Mouse (Mus musculus) cortical plate, adult 2 months (tissue): ENCODE data around the gene Alox12b. TPM values are rescaled to one million over a fixed set of nuclear protein-coding genes. Genes with fewer than 3 reads are reported as not detected.

Source experiments
- H3K27ac ChIP-seq: fragments of 200-500 bp; 2 replicates; pipeline ENCODE4 v1.5.1; 2012; ENCODE audit warnings: low read length, control low read depth, inconsistent platforms; ENCODE audit not compliant: insufficient read depth
- H3K4me1 ChIP-seq: fragments of 200-500 bp; 2 replicates; pipeline ENCODE4 v1.6.1; 2011; ENCODE audit warnings: low read length; ENCODE audit not compliant: control insufficient read depth, insufficient read depth
- H3K4me3 ChIP-seq: fragments of 200-500 bp; 2 replicates; pipeline ENCODE4 v1.5.1; 2011; ENCODE audit warnings: mild to moderate bottlenecking, low read length, control low read depth; ENCODE audit not compliant: insufficient read depth
- CTCF ChIP-seq: fragments of 200-500 bp; IDR thresholded peaks from 2 replicates; pipeline ENCODE4 v1.5.1; 2011; ENCODE audit warnings: mild to moderate bottlenecking, control low read depth, low read length; ENCODE audit not compliant: insufficient read depth; ENCODE audit errors: extremely low read depth
- POLR2A ChIP-seq: fragments of 200-500 bp; IDR thresholded peaks from 2 replicates; pipeline ENCODE4 v1.6.1; 2011; ENCODE audit warnings: mild to moderate bottlenecking, low read length, control low read depth; ENCODE audit not compliant: insufficient read depth; ENCODE audit errors: extremely low read depth
- polyA plus RNA-seq: library from polyadenylated mRNA; depleted of rRNA; stranded (reverse); fragments of >200 nt; gene quantifications from 2 replicates; pipeline ENCODE4 v1.2.3, GENCODE M21; 2012

The Alox12b gene
- polyA plus RNA-seq, 1 experiment: 4.4 TPM

DNA sequence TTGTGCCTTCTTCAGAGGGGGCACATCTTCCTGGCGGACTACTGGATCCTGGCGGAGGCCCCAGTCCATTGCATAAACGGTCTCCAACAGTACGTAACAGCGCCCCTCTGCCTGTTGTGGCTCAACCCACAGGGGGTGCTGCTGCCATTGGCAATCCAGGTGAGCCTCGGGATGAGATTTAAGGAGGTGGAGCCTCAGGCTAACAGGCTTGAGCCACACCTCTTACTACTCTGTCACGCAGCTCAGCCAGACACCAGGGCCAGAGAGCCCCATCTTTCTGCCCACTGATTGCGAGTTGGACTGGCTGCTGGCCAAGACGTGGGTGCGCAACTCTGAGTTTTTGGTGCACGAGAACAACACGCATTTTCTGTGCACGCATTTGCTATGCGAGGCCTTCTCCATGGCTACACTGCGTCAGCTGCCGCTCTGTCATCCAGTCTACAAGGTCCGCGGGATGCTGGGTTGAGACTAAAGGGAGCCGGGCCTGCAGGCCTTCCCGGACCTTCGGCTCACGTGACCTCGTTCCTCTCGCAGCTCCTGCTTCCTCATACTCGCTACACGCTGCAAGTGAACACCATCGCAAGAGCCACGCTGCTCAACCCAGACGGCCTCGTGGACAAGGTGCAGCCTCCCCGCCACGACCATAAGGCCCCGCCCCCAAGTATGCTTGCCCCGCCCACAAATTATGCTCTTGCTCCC, 22.7 kb upstream of the Alox12b start:
- H3K4me3 ChIP-seq: peak overlapping the region; percentile 30
- H3K4me1 ChIP-seq: no peaks in the 10 kb centered on the region
- H3K27ac ChIP-seq: no peak overlapping the region
- peak; percentile 37; the same call in 1 of the 2 replicates for TF ChIP-seq CTCF
- TF ChIP-seq POLR2A: peak; percentile 37; the same call in 1 of the 2 replicates

GRCm38 (mm10) chr11:69134622-69134968, 22.2 kb upstream of the Alox12b start:
- H3K4me3 ChIP-seq: peak overlapping the region; percentile 30; the same call in 1 of the 2 replicates
- no peak for TF ChIP-seq CTCF
- no peak for TF ChIP-seq POLR2A
- H3K27ac ChIP-seq: no peak overlapping the region
- no peaks in the 10 kb centered on the region for H3K4me1 ChIP-seq

DNA sequence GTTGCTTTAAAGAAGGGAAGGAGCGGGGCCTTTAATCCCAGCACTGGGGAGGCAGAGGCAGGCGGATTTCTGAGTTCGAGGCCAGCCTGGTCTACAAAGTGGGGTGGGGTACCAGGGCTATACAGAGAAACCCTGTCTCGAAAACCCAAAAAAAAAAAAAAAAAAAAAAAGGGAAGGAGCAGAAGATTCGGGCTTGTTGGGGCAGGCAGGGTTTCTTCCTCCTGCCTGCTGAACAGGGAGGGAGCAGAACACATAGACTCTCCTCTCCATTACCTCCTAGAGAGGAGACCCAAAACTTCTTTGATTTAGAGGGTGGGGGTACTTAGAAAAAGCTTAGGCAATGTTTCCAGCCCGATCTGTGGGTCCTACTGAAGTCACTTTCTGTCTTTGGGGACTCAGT, 21.4 kb upstream of the Alox12b start:
- H3K4me1 ChIP-seq: no peaks in the 10 kb centered on the region
- TF ChIP-seq POLR2A (no peak), CTCF (no peak)
- H3K27ac ChIP-seq: no peak overlapping the region
- H3K4me3 ChIP-seq: no peak overlapping the region

- Histone ChIP-seq H3K4me1 (no peaks in the 10 kb centered on the region), H3K4me3 (no peak overlapping the region), H3K27ac (no peak overlapping the region)
- TF ChIP-seq POLR2A: no peak
- no peak for TF ChIP-seq CTCF
These were observed 9.2 kb upstream of the Alox12b start for GRCm38 (mm10) chr11:69147546-69147945.

- TF ChIP-seq CTCF: no peak
- TF ChIP-seq POLR2A: no peak
- Histone ChIP-seq H3K27ac (no peak overlapping the region), H3K4me1 (no peaks in the 10 kb centered on the region), H3K4me3 (no peak overlapping the region)
These were observed 8.3 kb upstream of the Alox12b start for GRCm38 (mm10) chr11:69148451-69148960.

GRCm38 (mm10) chr11:69149728-69150127, 7.1 kb upstream of the Alox12b start:
- Histone ChIP-seq H3K4me1 (no peaks in the 10 kb centered on the region; the same call in 1 of the 2 replicates), H3K4me3 (no peak overlapping the region), H3K27ac (no peak overlapping the region)
- TF ChIP-seq POLR2A (no peak), CTCF (no peak)

DNA sequence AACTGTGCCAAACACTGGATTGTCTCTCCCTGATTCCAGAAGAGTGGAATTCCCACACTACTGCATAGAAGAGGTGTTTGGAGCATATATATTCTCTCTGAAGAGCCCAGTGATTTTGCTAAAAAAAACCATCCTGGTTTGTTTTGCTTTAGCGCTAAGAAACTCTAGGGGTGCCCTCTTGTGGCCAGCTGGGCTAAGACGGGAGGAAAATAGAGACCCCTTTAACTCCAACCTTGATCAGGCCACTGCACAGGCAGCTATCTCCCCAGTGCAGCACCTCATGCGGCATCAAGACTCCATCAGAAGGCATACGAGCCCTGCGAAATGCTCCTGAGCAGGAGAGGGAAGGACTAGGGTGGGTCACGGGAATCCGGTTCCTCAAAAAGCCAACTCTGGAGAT, 6.3 kb upstream of the Alox12b start:
- Histone ChIP-seq H3K4me1 (no peaks in the 10 kb centered on the region; the same call in 1 of the 2 replicates), H3K4me3 (peak overlapping the region; percentile 9; the same call in 1 of the 2 replicates), H3K27ac (no peak overlapping the region)
- TF ChIP-seq POLR2A: no peak
- TF ChIP-seq CTCF: peak; percentile 60

GRCm38 (mm10) chr11:69151004-69151403, 5.8 kb upstream of the Alox12b start:
- Histone ChIP-seq H3K27ac (no peak overlapping the region), H3K4me3 (peak overlapping the region; percentile 9; the same call in 1 of the 2 replicates)

GRCm38 (mm10) chr11:69153831-69154230, 3.0 kb upstream of the Alox12b start:
- H3K4me3 ChIP-seq: no peak overlapping the region
- TF ChIP-seq POLR2A (no peak), CTCF (no peak)
- H3K27ac ChIP-seq: no peak overlapping the region
- peaks cover 3% of the 10 kb centered on the region; the same call in 1 of the 2 replicates for H3K4me1 ChIP-seq

More at GRCm38 (mm10) chr11:69151004-69151403, 5.8 kb upstream of the Alox12b start:
- TF ChIP-seq POLR2A (no peak), CTCF (no peak)
- H3K4me1 ChIP-seq: no peaks in the 10 kb centered on the region; the same call in 1 of the 2 replicates

DNA sequence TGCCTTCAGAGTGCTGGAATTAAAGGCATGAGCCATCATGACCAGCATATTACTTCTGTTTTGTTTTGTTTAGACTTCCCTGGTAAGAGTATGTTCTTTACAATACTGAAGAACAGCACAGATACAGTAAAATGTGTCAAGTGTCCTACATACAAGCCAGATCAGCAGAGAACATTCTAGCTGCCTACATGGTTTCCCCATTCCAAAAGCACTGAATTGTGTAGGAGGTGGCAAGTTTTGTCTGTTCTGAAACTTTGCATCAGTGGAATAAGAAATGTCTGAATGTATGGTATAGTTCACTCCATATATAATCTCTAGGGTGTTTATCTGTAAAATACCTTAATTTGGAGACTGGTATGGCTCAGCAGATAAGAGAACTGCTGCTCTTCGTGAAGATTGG, 1.4 kb upstream of the Alox12b start:
- no peak overlapping the region for H3K27ac ChIP-seq
- H3K4me1 ChIP-seq: peaks cover 3% of the 10 kb centered on the region; the same call in 1 of the 2 replicates
- TF ChIP-seq POLR2A: no peak
- TF ChIP-seq CTCF: no peak
- H3K4me3 ChIP-seq: no peak overlapping the region
